Mouse (Mus musculus) E14TG2a.4 (cell line): ENCODE measurements at regions not wholly inside any gene's neighbourhood (a gene's known extent, or its start where the extent isn't known, plus 50 kb on each side); places are given as distances from the start of the nearest gene placed in this dataset.

Source experiments
- CTCF ChIP-seq: conservative IDR thresholded peaks from 2 replicates; pipeline ENCODE4 v1.5.1; 2014; ENCODE audit warnings: low read length
- NANOG ChIP-seq: IDR thresholded peaks from 2 replicates; pipeline ENCODE4 v1.6.1; 2014; ENCODE audit warnings: borderline replicate concordance, low read length, mixed read lengths
- POU5F1 ChIP-seq: IDR thresholded peaks from 2 replicates; pipeline ENCODE4 v1.6.1; 2014; ENCODE audit warnings: low read length, borderline replicate concordance

GRCm38 (mm10) chr16:51650683-51651082 lies 380.3 kb upstream of the Cblb start:
- no peak for TF ChIP-seq CTCF
- TF ChIP-seq POU5F1 = no peak
- no peak for TF ChIP-seq NANOG
